Mouse (Mus musculus): ENCODE results near the gene Zfp57. TPM values are rescaled to one million over a fixed set of nuclear protein-coding genes. Genes with fewer than 3 reads are reported as not detected.
A peak's percentile ranks its signal among the peaks of the same experiment; 100 is the strongest.

The Zfp57 gene
- polyA plus RNA-seq, 1 experiment from 2014 or later, result 215 TPM

- Histone ChIP-seq H3K27ac (no peak overlapping the region), H3K9me3 (replicated peaks) (no peaks in the 10 kb centered on the region), H3K4me1 (peaks cover 4% of the 10 kb centered on the region), H3K27me3 (no peaks in the 10 kb centered on the region), H3K4me2 (no peak overlapping the region), H3K9ac (no peak overlapping the region), H3K36me3 (ENCODE audit: poor library complexity, severe bottlenecking) (no peaks in the 10 kb centered on the region), H3K4me3 (no peak overlapping the region)
- WGBS, result 76% methylated on average over 2 of the region's 2 CpGs
- no peak for ATAC-seq
Observed at GRCm38 (mm10) chr17:37026425-37026824, 25.5 kb downstream of the Zfp57 start.

GRCm38 (mm10) chr17:37027486-37027885, 26.5 kb downstream of the Zfp57 start:
- no peaks in the 10 kb centered on the region for H3K9me3 ChIP-seq (replicated peaks)
- H3K4me2 ChIP-seq, result no peak overlapping the region
- H3K36me3 ChIP-seq (ENCODE audit: poor library complexity, severe bottlenecking), result no peaks in the 10 kb centered on the region
- H3K4me3 ChIP-seq, result no peak overlapping the region
- H3K27me3 ChIP-seq, result no peaks in the 10 kb centered on the region
- peaks cover 4% of the 10 kb centered on the region for H3K4me1 ChIP-seq
- no peak overlapping the region for H3K9ac ChIP-seq
- peak overlapping the region; percentile 99 for H3K27ac ChIP-seq
- ATAC-seq, result no peak
- 93% methylated on average over 4 of the region's 4 CpGs for WGBS

- Histone ChIP-seq H3K4me3 (peak overlapping the region; percentile 42), H3K4me1 (peaks cover 4% of the 10 kb centered on the region), H3K9ac (peak overlapping the region; percentile 68), H3K36me3 (ENCODE audit: poor library complexity, severe bottlenecking) (no peaks in the 10 kb centered on the region), H3K9me3 (replicated peaks) (no peaks in the 10 kb centered on the region), H3K27ac (peak overlapping the region; percentile 99), H3K4me2 (peak overlapping the region; percentile 55), H3K27me3 (no peaks in the 10 kb centered on the region)
- WGBS, result 3% methylated on average over 10 of the region's 10 CpGs
- no peak; the same call in none of the 2 replicates for ATAC-seq
Observed at GRCm38 (mm10) chr17:37028212-37028611, 27.2 kb downstream of the Zfp57 start.

- H3K4me3 ChIP-seq, result peak overlapping the region; percentile 42
- no peaks in the 10 kb centered on the region for H3K27me3 ChIP-seq
- H3K9me3 ChIP-seq (replicated peaks), result no peaks in the 10 kb centered on the region
- whole genome bisulfite sequencing, result 0% methylated on average over 14 of the region's 14 CpGs
- peak overlapping the region; percentile 68 for H3K9ac ChIP-seq
- H3K36me3 ChIP-seq (ENCODE audit: poor library complexity, severe bottlenecking), result no peaks in the 10 kb centered on the region
- peak overlapping the region; percentile 99 for H3K27ac ChIP-seq
- peak overlapping the region; percentile 55 for H3K4me2 ChIP-seq
- peak; percentile 99 for ATAC-seq
- peaks cover 4% of the 10 kb centered on the region for H3K4me1 ChIP-seq
Observed at GRCm38 (mm10) chr17:37028683-37029120, 27.7 kb downstream of the Zfp57 start.

GRCm38 (mm10) chr17:37029162-37029561, 28.2 kb downstream of the Zfp57 start:
- Histone ChIP-seq H3K36me3 (ENCODE audit: poor library complexity, severe bottlenecking) (no peaks in the 10 kb centered on the region), H3K4me1 (peaks cover 4% of the 10 kb centered on the region), H3K9ac (peak overlapping the region; percentile 68), H3K4me3 (peak overlapping the region; percentile 42), H3K27ac (peak overlapping the region; percentile 99), H3K4me2 (peak overlapping the region; percentile 55), H3K9me3 (replicated peaks) (no peaks in the 10 kb centered on the region), H3K27me3 (no peaks in the 10 kb centered on the region)
- peak; percentile 25 for ATAC-seq
- WGBS, result 66% methylated on average over 8 of the region's 8 CpGs

GRCm38 (mm10) chr17:37039127-37039894, 38.3 kb downstream of the Zfp57 start:
- Histone ChIP-seq H3K36me3 (ENCODE audit: poor library complexity, severe bottlenecking) (no peaks in the 10 kb centered on the region), H3K4me2 (no peak overlapping the region), H3K9ac (no peak overlapping the region), H3K4me1 (no peaks in the 10 kb centered on the region), H3K9me3 (replicated peaks) (no peaks in the 10 kb centered on the region), H3K4me3 (no peak overlapping the region), H3K27ac (no peak overlapping the region), H3K27me3 (no peaks in the 10 kb centered on the region)
- ATAC-seq, result no peak
- 81% methylated on average over 2 of the region's 2 CpGs for WGBS

GRCm38 (mm10) chr17:37044651-37045244, 43.8 kb downstream of the Zfp57 start:
- Histone ChIP-seq H3K4me2 (peak overlapping the region; percentile 91), H3K9me3 (replicated peaks) (no peaks in the 10 kb centered on the region), H3K9ac (peak overlapping the region; percentile 96), H3K27me3 (peaks cover 4% of the 10 kb centered on the region), H3K4me3 (peak overlapping the region; percentile 86), H3K36me3 (ENCODE audit: poor library complexity, severe bottlenecking) (no peaks in the 10 kb centered on the region), H3K4me1 (peaks cover 37% of the 10 kb centered on the region), H3K27ac (peak overlapping the region; percentile 93)
- ATAC-seq, result no peak
- 82% methylated on average over 7 of the region's 7 CpGs for WGBS

- peak within 1 kb of the TSS; percentile 93 for H3K27ac ChIP-seq
- peak within 1 kb of the TSS; percentile 96 for H3K9ac ChIP-seq
- H3K4me3 ChIP-seq, result peak within 1 kb of the TSS; percentile 86
- peaks cover 42% of the 10 kb centered on the region for H3K4me1 ChIP-seq
- H3K4me2 ChIP-seq, result peak within 1 kb of the TSS; percentile 91
- WGBS, result under 1% methylated on average over 36 of the region's 55 CpGs
- peak; percentile 80 for ATAC-seq
- H3K9me3 ChIP-seq (replicated peaks), result no peaks in the 10 kb centered on the region
- peaks cover 4% of the 10 kb centered on the region for H3K27me3 ChIP-seq
- H3K36me3 ChIP-seq (ENCODE audit: poor library complexity, severe bottlenecking), result no peaks in the 10 kb centered on the region
Observed at GRCm38 (mm10) chr17:37045611-37046311, 44.8 kb downstream of the Zfp57 start, which contains the start of gene Gabbr1. Gabbr1 (plus strand) TSS chr17:37045966.

- WGBS, result under 1% methylated on average over 35 of the region's 58 CpGs
- peak overlapping the region; percentile 96 for H3K9ac ChIP-seq
- peaks cover 49% of the 10 kb centered on the region for H3K4me1 ChIP-seq
- peak; percentile 64 for ATAC-seq
- peak overlapping the region; percentile 86 for H3K4me3 ChIP-seq
- H3K27me3 ChIP-seq, result peaks cover 4% of the 10 kb centered on the region
- H3K27ac ChIP-seq, result peak overlapping the region; percentile 93
- peak overlapping the region; percentile 91 for H3K4me2 ChIP-seq
- H3K36me3 ChIP-seq (ENCODE audit: poor library complexity, severe bottlenecking), result no peaks in the 10 kb centered on the region
- H3K9me3 ChIP-seq (replicated peaks), result no peaks in the 10 kb centered on the region
Observed at GRCm38 (mm10) chr17:37046312-37047112, 45.5 kb downstream of the Zfp57 start.

- Histone ChIP-seq H3K4me2 (peak overlapping the region; percentile 91), H3K9me3 (replicated peaks) (no peaks in the 10 kb centered on the region), H3K4me3 (peak overlapping the region; percentile 86), H3K36me3 (ENCODE audit: poor library complexity, severe bottlenecking) (no peaks in the 10 kb centered on the region), H3K27ac (peak overlapping the region; percentile 14; the same call in 1 of the 2 replicates), H3K4me1 (peaks cover 59% of the 10 kb centered on the region), H3K9ac (peak overlapping the region; percentile 96), H3K27me3 (peaks cover 4% of the 10 kb centered on the region)
- no peak for ATAC-seq
- 13% methylated on average over 19 of the region's 19 CpGs for WGBS
Observed at GRCm38 (mm10) chr17:37047332-37047976, 46.5 kb downstream of the Zfp57 start.

- no peak overlapping the region for H3K27ac ChIP-seq
- no peaks in the 10 kb centered on the region for H3K9me3 ChIP-seq (replicated peaks)
- no peaks in the 10 kb centered on the region for H3K36me3 ChIP-seq (ENCODE audit: poor library complexity, severe bottlenecking)
- peak overlapping the region; percentile 86 for H3K4me3 ChIP-seq
- no peak for ATAC-seq
- H3K27me3 ChIP-seq, result peaks cover 4% of the 10 kb centered on the region
- peaks cover 62% of the 10 kb centered on the region for H3K4me1 ChIP-seq
- H3K4me2 ChIP-seq, result peak overlapping the region; percentile 91
- WGBS, result 34% methylated on average over 3 of the region's 3 CpGs
- 0 out of 2 replicates have a peak overlapping the region, but pooled peaks have one; percentile 17 for H3K9ac ChIP-seq
Observed at GRCm38 (mm10) chr17:37047981-37048380, 47.0 kb downstream of the Zfp57 start.
